Mouse (Mus musculus) ES-Bruce4 (cell line): Measurements from ENCODE around the gene Gm5862. TPM values are rescaled to one million over a fixed set of nuclear protein-coding genes. Genes with fewer than 3 reads are reported as not detected.

Experiments used
- polyA plus RNA-seq: library from polyadenylated mRNA; stranded (reverse); fragments of >200 nt; gene quantifications from 2 replicates; pipeline ENCODE4 v1.2.4, GENCODE M21; 2011; ENCODE audit warnings: low read depth; ENCODE audit not compliant: missing spikeins, insufficient read depth, insufficient read length

Gene Gm5862
- polyA plus RNA-seq, 1 experiment, result not detected

Other genes with a start within 250 kb of the Gm5862 start
- not detected in 2 replicates for gene Gm21663, start 80.5 kb downstream of the Gm5862 start, polyA plus RNA-seq
- gene Gm21671, start 68.5 kb downstream of the Gm5862 start, polyA plus RNA-seq, result not detected in 2 replicates
- gene Gm21680, start 50.3 kb downstream of the Gm5862 start, polyA plus RNA-seq, result not detected in 2 replicates
- gene Gm21698, start 34.3 kb downstream of the Gm5862 start, polyA plus RNA-seq, result not detected in 2 replicates
- not detected in 2 replicates for gene Gm1979, start 18.1 kb downstream of the Gm5862 start, polyA plus RNA-seq
- not detected in 2 replicates for gene Speer4a, start 16.6 kb upstream of the Gm5862 start, polyA plus RNA-seq
- gene Gm7347, start 35.7 kb upstream of the Gm5862 start, polyA plus RNA-seq, result not detected in 2 replicates
- gene Gm10471, start 66.4 kb upstream of the Gm5862 start, polyA plus RNA-seq, result not detected in 2 replicates
- gene 5031410I06Rik, start 82.4 kb upstream of the Gm5862 start, polyA plus RNA-seq, result not detected in 2 replicates
- gene Gm10220, start 98.5 kb upstream of the Gm5862 start, polyA plus RNA-seq, result not detected in 2 replicates
- not detected in 2 replicates for gene Gm7361, start 234.8 kb upstream of the Gm5862 start, polyA plus RNA-seq